Mouse (Mus musculus) megakaryocyte-erythroid progenitor cell, adult 5-6 weeks (primary cell): ENCODE results near the gene Dhcr24. TPM values are rescaled to one million over a fixed set of nuclear protein-coding genes. Genes with fewer than 3 reads are reported as not detected.

Source experiments
- ATAC-seq: replicated peaks from 2 replicates; pipeline ENCODE4 v1.8.0; 2016; ENCODE audit warnings: mild to moderate bottlenecking, inconsistent platforms; ENCODE audit not compliant: severe bottlenecking, poor library complexity, low FRiP score, low TSS enrichment
- total RNA-seq, 2 experiments: library from RNA; stranded (forward) in 1 of 2; stranded (reverse) in 1 of 2; fragments of 200-1000, 215-1000 nt in 1 of 2; fragments of >200 nt in 1 of 2; fragmentation: Nextera tagmentation in 1 of 2; gene quantifications; 2 replicates each; pipeline ENCODE4 v1.2.3; 2014 to 2017

Gene Dhcr24
- total RNA-seq, 2 experiments from 2014 or later = 9.4 to 27.7 TPM

DNA sequence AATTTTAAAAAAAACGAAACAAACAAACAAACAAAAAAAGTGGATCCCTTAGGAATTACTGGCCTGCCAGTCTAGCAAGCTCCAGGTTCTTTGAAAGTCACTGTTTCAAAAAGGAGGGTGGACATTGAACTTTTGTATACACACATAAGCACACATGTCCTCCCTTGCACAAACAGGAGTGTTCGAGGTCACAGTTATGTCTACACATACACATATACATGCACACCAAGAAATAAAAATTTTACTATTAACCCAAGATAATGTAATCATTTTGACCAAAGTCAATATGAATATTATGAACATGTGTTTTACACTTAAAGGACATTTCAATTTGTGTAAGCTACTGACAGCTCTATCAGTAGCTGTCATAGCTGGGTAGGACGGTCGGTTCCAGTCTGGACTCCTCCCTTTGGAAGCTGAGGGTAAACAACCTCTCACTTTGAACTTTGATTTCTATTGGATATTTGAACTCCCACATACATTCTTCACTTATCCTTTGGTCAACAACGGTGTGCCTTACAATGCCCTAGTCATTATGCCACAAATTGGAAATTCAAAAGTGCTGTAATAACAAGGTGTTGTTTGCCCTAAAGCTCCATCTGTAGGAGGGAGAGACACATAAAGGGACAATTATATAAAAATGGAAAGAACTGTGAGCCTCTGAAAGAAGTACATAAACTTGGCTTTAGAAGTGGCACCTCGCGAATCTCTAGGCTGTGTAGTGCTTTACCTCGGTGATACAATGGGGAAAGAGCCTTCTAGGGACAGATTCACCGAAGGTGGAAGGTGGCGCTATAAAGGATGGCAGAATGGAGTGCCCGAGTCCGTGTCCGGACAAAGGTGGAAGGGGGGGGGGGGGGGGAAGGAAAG lies 1.3 kb upstream of the Dhcr24 start:
- ATAC-seq = no peak

DNA sequence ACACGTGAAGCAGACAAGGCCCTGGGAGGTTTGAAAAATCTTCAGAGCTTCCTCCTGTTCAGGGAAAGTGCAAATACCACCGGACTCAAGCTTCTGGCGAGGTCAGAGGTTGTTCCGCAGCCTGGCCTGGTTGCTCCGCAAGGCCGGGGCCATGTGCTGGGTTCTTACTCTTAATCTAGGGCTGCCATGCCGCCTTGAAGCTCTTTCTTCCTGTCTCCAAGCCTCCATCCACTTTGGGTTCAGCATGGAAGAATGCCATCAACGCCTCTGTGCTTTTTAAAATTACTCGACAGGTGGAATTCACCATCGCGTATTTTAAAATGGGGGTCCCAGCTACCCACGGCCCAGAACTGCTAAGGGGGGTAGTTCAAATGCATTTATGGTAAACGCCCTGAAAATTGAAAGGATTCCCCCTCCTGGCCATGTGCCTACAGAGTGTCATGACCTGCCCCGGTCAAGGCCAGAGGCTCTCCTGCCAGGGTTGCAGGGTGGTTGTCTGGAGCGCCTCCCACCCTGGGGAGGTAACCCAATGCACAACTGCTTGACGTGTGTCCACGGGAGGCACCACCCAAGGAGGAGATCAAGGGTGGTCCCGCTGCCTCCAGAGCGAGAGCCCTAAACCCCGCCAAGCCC lies 509 bp upstream of the Dhcr24 start:
- peak; percentile 84 for ATAC-seq

DNA sequence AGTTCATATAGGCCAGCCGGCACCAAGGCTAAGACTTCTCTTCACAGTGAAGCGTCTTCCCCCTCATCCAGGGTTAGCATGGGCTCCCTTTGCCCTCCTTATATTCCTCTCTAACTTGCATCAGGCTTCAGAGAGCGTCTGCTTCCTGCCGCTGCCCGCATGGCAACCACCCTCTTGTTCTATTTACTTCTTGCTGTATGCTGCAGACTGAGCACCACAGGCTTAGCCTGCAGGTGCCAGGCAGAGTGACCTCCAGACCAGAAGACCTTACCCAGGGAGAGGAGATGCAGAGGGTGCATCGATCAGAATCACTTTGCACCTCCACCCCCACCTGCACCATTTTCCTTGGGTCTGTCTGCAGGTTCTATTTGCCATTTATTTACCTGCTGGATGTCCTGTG lies 1.2 kb downstream of the Dhcr24 start:
- no peak for ATAC-seq

DNA sequence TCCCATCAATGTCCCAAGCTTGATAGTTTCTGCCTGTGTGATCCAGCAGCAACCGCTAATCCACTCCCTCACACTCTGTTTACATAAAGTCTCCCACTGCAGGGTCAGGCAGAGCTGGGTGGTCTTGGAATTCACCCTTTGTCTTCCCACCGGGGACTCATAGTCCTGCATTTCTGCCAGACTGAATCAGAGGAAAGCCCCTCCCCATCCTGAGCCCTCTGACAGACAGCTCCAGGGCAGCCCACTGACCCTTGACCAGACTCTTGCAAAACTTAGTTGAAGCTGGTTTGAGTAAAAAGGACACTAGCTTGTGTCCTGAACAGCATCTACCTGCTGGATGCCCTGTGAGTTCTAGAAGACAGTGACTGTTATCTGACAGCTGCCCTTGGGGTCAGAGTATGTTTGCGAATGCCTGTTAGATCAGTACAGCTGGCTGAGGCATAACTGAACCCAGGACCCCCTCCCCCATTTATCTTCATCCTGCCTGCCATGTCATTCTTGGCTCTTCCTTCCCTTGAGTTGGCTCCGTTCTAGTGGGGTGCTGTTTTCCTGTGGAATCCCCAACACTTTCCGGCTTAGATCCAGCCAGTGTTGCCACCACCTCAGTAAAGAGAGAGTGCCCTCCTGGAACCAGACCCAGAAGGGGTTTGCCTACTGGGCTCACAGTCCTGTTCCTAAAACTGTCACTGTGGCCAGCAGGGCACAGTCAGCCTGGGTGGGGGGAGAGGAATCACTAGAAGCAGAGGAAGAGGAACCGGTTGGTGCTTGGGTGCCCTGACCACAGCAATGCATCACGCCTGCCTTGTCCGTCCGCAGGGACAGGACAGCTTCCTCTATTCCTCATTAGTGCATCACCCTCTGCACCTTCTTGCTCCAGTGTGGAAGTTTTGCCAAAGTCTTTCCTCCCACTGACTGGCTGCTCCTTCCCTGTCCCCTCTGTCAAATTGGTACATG lies 2.3 kb downstream of the Dhcr24 start:
- no peak for ATAC-seq

DNA sequence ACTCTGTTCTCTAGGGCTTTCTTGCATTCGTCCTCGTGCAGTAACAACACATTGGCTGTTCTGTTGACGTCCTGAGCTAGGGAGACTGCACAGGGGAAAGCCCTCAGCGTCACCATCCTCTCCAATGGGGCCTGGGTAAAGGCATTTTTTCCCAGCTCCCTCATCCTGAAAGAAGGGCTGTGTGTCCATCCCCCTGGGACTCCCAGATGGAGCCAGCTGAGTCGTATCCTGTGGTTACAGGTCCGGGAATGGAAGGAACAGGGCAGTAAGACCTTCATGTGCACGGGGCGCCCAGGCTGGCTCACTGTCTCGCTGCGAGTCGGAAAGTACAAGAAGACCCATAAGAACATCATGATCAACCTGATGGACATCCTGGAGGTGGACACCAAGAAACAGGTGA lies 3.3 kb downstream of the Dhcr24 start:
- ATAC-seq = no peak

DNA sequence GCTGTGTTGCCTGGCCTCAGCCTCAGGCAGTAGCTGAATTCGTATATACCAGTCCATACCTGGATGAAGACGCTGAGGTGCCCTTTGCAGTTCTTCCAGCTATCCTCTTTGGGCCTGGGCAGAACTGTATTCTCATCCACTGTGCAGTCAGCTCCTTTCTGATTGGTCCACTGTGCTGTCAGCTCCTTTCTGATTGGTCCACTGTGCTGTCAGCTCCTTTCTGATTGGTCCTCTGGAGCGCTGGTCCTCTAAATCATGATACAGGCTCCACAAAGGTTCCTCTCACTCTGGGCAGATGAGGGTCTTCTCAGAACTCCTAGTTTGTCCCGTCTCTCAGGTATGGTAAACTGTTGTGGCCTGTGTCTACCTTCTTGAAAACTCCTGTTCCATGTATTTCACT lies 8.8 kb downstream of the Dhcr24 start:
- peak; percentile 59 for ATAC-seq

DNA sequence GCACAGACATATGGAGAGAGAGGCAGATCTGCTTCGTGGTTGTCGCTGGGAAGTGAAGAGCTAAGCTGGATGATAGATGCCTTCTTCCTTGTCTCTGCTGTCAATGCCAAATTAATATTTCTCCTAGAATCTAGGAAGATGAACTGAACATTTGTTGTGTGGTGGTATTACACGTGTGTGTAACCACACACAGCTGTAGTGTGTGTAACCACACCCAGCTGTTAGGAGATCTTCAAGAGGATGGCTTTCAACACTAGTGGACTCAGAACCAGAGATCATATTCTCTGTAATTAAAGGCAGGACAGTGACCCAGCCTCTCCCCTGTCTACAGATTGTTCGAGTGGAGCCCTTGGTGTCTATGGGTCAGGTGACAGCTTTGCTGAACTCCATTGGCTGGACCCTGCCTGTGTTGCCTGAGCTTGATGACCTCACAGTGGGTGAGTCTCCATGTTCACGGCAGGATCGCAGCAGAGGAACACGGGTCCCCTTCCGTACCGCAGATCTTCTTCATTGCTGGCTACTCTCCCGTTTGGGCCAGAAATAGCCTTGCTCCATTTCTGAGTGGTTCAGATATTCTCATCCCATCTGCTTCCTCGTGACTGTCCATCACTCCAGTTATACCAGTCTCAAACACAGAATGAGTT lies 10.4 kb downstream of the Dhcr24 start:
- no peak for ATAC-seq

DNA sequence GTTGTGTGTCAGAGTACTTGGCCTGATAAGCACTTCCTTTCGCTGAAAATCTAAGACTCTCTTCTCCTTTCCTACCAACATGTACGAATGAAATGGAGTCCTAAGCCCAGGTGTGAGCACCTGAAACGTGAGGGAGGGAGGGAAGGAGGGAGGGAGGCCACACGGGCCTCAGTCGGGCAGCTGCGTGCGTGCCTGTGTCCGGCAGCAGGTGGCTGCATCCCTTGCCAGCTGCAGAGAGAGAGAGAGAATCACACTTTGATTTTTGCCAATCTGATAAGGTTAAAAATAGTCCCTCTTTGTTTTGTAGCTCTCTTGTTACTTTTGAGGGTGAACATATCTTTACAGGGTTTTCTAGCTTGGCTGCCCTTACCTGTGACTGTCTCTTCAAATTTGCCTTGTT lies 14.2 kb downstream of the Dhcr24 start:
- no peak for ATAC-seq

DNA sequence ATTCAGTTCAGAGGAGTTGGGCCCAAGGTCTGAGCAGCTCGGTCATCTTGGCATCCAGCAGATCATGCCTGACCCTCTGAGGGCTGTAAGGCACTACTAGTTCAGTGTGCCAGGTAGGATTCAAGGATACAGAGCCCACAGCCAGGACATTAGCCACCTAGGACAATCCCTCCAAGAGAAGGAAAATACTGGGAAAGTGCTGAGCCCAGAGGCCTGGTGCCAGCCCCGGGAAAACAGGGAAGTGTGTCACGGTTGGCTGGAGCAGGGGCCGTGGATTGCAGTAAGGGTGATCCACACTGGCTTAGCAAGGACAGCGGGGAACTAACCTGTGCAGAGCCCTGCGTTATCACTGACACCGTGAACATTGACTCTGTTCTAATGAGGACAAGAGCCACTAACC lies 16.7 kb downstream of the Dhcr24 start:
- no peak for ATAC-seq

DNA sequence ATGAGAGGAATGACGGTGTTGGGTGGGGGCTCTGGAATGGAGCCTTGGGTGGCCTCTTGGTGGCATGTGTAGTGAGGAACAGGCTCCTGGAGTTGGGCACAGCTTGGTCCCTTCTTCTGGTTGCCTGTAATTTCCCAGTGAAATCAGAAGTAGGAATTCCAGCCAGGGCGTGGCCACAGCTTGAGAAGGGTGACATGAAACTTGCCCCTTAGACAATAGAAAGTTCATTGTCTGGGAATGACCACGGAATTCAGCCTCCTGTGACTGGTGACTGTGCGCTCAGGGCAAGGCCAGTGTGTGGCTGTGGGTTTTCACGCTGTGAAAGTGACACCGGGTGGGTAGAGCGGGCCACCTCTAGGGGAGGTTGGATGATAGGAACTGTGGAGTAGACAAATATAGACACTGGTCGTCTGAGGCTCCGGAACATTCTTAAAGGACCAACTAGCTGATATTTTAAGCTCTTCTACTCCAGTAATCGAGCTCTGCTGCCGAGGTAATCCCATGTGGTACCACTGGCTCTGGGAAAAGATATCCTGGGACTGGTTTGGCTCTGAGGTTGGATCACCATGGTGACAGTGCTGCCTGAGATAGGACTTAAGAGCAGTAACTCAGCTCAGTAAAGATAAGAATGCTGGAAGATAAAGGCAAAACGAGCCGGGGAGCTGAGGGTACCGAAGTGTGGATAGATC lies 20.5 kb downstream of the Dhcr24 start:
- ATAC-seq = no peak

DNA sequence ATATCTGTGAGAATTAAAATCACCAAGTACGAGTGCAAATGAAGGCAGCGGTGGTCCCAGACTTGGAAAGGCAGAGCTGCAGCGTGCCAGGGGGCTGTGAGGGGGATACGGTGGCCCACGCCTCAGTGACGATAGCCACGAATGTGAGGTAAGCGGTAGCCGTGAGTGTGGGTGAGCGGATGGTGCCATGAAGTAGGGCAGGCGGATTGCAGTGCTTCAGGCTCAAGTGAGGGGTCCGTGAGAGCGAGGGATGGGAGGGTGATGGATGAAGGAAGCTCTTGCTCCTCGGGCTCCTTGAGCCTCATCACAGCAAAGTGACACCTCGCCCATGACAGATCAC lies 21.0 kb downstream of the Dhcr24 start:
- no peak for ATAC-seq

DNA sequence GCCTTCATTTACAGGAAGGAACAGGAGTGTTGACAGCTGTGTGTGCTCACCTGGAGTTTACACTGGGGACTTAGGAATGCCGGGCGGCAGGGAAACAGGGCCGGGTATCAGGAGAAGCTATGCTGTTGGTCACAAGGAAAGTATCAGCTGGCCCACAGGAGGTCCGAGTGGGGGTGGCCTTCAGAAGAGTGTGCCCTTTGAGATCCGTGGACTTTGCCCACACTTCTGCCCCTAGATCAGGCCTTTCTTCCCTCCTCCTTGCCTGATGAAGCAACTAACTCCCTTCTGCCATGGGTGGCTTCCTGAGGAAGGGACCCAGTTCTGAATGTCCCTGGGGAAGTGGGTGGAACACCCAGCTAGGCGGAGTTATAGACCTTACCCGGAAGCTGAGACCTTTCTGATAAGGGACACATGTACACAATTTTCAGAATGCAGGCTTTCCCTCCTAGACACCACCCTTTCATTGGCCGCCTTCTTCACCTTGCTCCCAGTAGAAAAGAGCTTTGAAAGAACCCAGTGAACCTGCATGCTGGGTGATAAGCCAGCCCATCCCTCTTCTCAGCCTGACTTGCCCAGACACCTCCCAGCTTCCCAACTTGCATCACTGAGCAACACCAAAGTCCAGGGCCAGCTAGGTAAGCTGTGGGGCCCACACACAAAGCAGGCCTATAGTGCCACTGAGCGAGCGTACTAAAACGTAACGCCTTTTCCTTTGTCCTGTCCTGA lies 21.8 kb downstream of the Dhcr24 start:
- ATAC-seq = peak; percentile 86

DNA sequence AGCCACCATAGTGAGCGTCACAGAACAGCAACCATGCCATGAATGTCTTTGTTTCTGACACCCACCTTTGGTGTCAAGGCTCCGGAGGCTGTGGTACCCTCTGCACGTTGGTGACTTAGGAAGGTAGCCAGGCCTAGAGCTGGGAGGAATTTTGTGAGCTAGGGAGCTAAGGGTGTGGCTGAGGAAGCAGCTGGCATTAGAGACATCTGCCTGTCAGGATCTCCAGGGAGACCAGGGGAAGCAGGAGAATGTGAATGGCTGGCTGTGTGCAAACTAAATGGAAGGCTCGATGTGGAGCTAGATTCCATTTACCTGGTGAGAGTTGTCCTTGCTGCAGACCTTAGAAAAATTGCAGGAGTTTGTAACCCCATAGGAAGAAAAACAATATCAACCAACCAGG lies 23.8 kb downstream of the Dhcr24 start:
- ATAC-seq = no peak

DNA sequence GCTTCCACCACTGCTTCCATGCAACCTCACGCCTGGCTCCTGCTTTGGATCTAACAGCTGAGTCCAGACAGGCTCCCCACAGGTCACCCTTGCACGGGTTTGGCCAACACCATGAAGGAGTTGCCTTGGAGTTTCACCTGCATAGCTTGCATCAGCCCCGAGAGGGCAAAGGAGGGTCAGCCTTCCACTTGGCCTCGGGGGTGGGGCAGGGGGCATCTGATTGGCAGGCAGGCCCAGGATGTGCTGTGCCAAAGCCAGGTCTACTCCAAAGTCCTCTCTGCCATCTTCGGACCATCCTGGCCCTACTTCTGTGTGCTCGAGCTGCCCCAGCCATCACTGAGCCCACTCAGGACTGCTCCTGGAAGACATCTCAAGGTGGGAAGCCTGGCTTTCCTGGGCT lies 26.2 kb downstream of the Dhcr24 start:
- ATAC-seq = no peak

DNA sequence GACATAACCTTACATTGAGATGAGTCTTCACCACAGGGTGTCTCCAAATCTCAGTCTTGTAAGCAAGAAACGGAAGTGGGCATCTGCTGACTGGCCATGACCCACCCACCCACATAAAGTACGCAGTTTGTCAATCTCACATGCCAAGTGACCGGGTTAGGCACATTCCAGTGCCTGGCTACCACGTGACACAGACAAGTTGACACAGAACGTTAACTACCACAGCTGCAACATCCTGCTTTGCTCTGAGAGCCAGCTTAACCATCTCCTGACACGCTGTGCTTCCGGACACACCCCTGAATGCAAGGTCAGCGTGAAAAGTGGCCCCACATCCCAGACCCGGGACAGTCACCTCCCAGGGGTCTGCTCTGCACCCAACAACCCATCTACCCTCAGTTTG lies 29.3 kb downstream of the Dhcr24 start:
- ATAC-seq = no peak

DNA sequence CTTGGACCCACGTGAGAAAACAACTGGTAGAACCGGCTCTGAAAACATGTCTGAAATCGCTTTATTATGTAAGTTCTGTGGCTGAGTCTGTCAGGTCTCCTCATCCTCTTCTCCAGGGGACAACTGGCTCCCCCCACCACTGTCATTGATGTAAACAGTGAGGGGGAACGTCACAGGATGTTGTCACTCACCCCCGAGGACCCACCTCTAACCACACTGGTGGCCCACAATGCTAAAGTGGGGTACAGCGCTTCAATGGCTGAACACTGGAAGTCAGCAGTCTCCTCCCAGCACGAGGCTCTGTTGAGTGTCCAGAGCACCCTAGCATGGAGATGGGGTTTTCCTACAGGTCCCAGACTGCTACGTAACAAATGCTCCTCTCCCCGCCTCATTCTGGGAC lies 30.0 kb downstream of the Dhcr24 start:
- no peak for ATAC-seq

DNA sequence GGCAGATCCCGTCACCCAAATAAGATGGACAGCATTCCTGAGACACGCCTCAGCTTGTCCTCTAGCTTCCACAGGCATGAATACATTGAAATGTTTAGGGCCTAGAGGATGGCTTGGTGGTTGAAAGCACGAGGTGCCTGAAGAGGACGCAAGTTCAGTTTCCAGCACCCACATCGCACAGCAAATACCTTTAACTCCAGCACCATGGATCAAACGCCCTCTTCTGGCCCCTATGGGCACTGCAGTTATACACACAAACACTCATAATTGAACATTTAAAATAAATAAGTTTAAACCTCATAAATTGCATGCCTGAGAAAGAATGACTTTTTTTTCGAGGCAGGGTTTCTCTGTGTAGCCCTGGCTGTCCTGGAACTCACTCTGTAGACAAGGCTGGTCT lies 32.8 kb downstream of the Dhcr24 start:
- ATAC-seq = no peak

DNA sequence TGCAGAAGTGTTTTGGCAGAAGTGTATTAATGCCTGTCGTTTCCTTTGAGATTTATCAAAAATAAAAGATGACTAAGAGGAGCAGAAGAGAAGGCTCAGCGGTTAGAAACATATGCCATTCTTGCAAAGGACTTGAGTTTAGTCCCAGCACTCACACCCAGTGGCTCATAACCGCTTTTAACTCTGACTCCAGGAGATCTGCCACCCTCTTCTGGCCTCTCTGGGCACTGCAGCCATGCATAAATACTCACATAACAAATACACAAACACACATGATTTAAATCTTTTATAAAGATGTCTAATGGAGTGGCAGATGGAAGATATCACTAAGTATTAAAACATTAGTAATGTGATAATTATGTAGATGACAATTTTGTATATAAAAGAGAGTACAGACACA lies 35.4 kb downstream of the Dhcr24 start:
- ATAC-seq = no peak

DNA sequence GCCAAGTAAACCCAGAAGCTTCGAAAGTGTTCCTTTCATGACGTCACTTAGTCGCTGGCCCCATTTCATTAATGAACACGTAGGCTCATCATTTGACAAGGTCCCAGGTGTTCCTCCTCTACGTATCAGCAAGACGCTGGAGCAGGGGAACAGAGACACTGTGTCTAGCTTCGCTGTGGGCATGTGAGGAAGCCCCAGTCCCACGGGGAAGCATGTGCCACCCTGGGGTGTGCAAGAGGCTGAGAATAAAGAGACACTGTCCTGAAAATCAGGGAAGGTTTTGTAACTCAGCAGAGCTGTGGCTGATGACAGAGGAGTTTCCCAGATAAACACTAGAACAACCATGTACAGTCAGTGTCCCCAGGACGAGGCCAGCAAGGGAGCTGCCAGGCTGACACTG lies 36.2 kb downstream of the Dhcr24 start:
- ATAC-seq = no peak
